Mouse (Mus musculus) bone marrow, adult 2 months (tissue): ENCODE measurements around the gene Gpr146.

Experiments
- CTCF ChIP-seq: fragments of 200-500 bp; IDR thresholded peaks from 2 replicates; pipeline ENCODE4 v1.5.1; 2011; ENCODE audit warnings: low read length, control low read depth; ENCODE audit not compliant: control insufficient read depth, insufficient read depth
- POLR2A ChIP-seq: fragments of 200-500 bp; IDR thresholded peaks from 2 replicates; pipeline ENCODE4 v1.6.1; 2011; ENCODE audit warnings: low read depth, mild to moderate bottlenecking, control low read depth, low read length, borderline replicate concordance; ENCODE audit not compliant: control insufficient read depth

- no peak for TF ChIP-seq CTCF
- TF ChIP-seq POLR2A = no peak
These were observed 57.4 kb downstream of the Gpr146 start for GRCm38 (mm10) chr5:139434940-139435339.
